Mouse (Mus musculus) liver, postnatal 0 days (tissue): Measurements from ENCODE around the gene AC109138.7. TPM values are rescaled to one million over a fixed set of nuclear protein-coding genes. Genes with fewer than 3 reads are reported as not detected.
A peak's percentile ranks its signal among the peaks of the same experiment; 100 is the strongest.

Experiments used
- ATAC-seq: fragments of 200-750 bp; cut with Nextera tagmentation; 2 replicates; pipeline ENCODE4 v1.8.0; 2017; ENCODE audit warnings: mild to moderate bottlenecking, moderate library complexity
- DNase-seq: peaks from one replicate; pipeline ENCODE4 v3.0.0-alpha.2; 2016
- H3K27ac ChIP-seq: fragments of 300-500 bp; sonication (generic); 2 replicates; pipeline ENCODE4 v1.5.1; 2014; ENCODE audit warnings: antibody characterized with exemption, moderate library complexity, mild to moderate bottlenecking, low read depth
- H3K27me3 ChIP-seq: fragments of 300-500 bp; sonication (generic); 2 replicates; pipeline ENCODE4 v1.6.1; 2014; ENCODE audit warnings: low read length, control low read depth, mixed read lengths; ENCODE audit not compliant: insufficient read depth
- H3K36me3 ChIP-seq: fragments of 300-500 bp; sonication (generic); replicated peaks from 2 replicates; pipeline ENCODE4 v1.6.1; 2014; ENCODE audit warnings: mild to moderate bottlenecking, control low read depth, low read length, moderate library complexity, mixed read lengths; ENCODE audit not compliant: insufficient read depth
- H3K4me1 ChIP-seq: fragments of 300-500 bp; sonication (generic); 2 replicates; pipeline ENCODE4 v1.6.1; 2014; ENCODE audit warnings: antibody characterized with exemption, mild to moderate bottlenecking, control low read depth; ENCODE audit not compliant: insufficient read depth
- H3K4me2 ChIP-seq: fragments of 300-500 bp; sonication (generic); 2 replicates; pipeline ENCODE4 v1.6.1; 2014; ENCODE audit warnings: low read depth, mild to moderate bottlenecking, low read length, moderate library complexity, mixed read lengths
- H3K4me3 ChIP-seq: fragments of 300-500 bp; sonication (generic); 2 replicates; pipeline ENCODE4 v1.5.1; 2014; ENCODE audit warnings: low read depth, low read length
- H3K9ac ChIP-seq: fragments of 300-500 bp; sonication (generic); replicated peaks from 2 replicates; pipeline ENCODE4 v1.6.1; 2014; ENCODE audit warnings: mild to moderate bottlenecking, moderate library complexity
- H3K9me3 ChIP-seq: fragments of 300-500 bp; sonication (generic); 2 replicates; pipeline ENCODE4 v1.6.1; 2016; ENCODE audit warnings: mild to moderate bottlenecking, control low read depth, low read length, mixed read lengths
- CTCF ChIP-seq: sonication (generic); IDR thresholded peaks from 2 replicates; pipeline ENCODE4 v1.5.1; 2016; ENCODE audit warnings: antibody characterized with exemption, low read depth
- EP300 ChIP-seq: IDR thresholded peaks from 2 replicates; pipeline ENCODE4 v1.6.1; 2016; ENCODE audit warnings: antibody characterized with exemption, low read depth, mild to moderate bottlenecking
- WGBS: fragments of 180-500 bp; shearing (Covaris S2); extraction: QIAGEN DNeasy Blood & Tissue Kit; methylation state at CpG from one replicate; pipeline ENCODE4 v1.1.7; 2014; ENCODE audit not compliant: insufficient replicate concordance; 5-methylcytosine and 5-hydroxymethylcytosine counted together
- polyA plus RNA-seq: library from polyadenylated mRNA; unstranded; fragments of >200 nt; fragmentation: Nextera tagmentation; extraction: Ambion mirVana; gene quantifications from 2 replicates; pipeline ENCODE4 v1.2.1, GENCODE M21; 2015

Gene AC109138.7
- polyA plus RNA-seq, 1 experiment from 2014 or later: not detected

DNA sequence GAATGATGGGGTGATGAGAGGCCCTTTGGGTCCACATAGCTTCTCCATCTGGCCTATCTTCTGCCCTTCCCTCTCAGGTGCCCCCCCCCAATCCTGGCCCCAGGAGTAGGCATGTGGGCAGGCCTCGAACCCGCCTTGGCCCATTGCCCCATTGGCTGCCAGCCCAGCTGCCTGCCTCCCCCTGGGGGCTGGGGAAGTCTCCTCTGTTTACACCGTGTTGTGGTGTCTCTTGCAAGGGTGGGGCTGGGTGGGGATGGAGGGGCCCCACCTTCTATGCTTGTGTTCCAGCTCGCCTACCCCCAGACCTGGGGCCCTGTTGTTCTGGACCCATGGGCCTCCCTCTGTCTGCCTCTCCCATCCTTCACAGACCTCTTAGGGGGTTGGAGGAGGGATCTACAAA, 6.3 kb downstream of the AC109138.7 start:
- H3K27ac ChIP-seq: peak overlapping the region; percentile 80; the same call in 1 of the 2 replicates
- H3K4me3 ChIP-seq: no peak overlapping the region
- peaks cover 20% of the 10 kb centered on the region for H3K27me3 ChIP-seq
- DNase-seq (no peak), ATAC-seq (no peak)
- H3K4me1 ChIP-seq: peaks cover 49% of the 10 kb centered on the region
- H3K36me3 ChIP-seq: no peaks in the 10 kb centered on the region; the same call in 1 of the 2 replicates
- no peak overlapping the region for H3K9ac ChIP-seq
- WGBS: 53% methylated on average over 4 of the region's 4 CpGs
- TF ChIP-seq EP300: no peak
- no peak for TF ChIP-seq CTCF
- no peaks in the 10 kb centered on the region for H3K9me3 ChIP-seq
- H3K4me2 ChIP-seq: peak overlapping the region; percentile 20; the same call in 1 of the 2 replicates

DNA sequence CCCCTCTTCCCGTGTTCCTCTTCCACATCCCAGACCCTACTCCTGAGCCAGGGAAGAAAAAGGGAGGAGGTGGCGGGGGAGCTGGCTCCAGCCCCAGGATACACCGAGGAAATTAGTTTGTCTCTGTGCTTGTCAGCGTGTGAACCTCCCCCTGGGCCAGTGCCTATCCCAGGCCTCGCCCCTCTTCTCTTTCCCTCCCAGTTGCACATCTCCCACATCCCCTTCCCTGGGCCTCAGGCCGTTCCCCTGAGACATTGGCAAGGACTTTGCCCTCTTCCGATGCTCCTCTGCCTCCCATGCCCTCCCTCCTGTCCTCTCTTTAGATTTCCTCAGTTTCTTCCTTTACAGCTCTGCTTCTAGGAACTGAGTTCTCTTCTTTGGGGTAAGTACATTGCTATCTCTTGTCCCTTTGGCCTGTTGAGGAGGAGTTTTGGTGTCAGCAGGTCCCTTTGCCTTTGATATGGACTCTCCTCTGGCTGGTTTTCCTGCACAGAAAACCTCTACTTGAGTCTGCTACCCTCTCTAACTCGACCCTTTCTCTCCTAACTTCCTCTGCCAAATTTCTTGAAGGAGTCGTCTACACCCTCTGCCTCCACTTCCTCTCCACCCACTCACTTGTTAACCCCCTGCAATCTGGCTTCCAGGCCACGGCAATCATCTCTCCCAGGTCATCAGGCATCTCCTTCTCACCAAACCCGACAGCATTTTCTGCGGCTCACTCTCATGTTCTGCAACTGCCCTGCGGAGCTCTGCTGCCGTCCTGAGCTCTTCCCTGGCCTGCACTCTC, 7.0 kb downstream of the AC109138.7 start:
- TF ChIP-seq EP300: no peak
- TF ChIP-seq CTCF: no peak
- Histone ChIP-seq H3K27me3 (peaks cover 13% of the 10 kb centered on the region), H3K9ac (no peak overlapping the region; the same call in 1 of the 2 replicates), H3K4me3 (no peak overlapping the region), H3K27ac (peak overlapping the region; percentile 80), H3K4me2 (peak overlapping the region; percentile 20), H3K9me3 (no peaks in the 10 kb centered on the region), H3K4me1 (peaks cover 45% of the 10 kb centered on the region), H3K36me3 (no peaks in the 10 kb centered on the region; the same call in 1 of the 2 replicates)
- 30% methylated on average over 14 of the region's 14 CpGs for WGBS
- ATAC-seq: no peak
- DNase-seq: no peak

- DNase-seq (no peak), ATAC-seq (peak; percentile 56)
- no peak overlapping the region for H3K4me3 ChIP-seq
- H3K4me1 ChIP-seq: peaks cover 35% of the 10 kb centered on the region
- H3K4me2 ChIP-seq: no peak overlapping the region
- TF ChIP-seq CTCF (no peak), EP300 (no peak)
- no peaks in the 10 kb centered on the region for H3K9me3 ChIP-seq
- no peak overlapping the region for H3K9ac ChIP-seq
- H3K27me3 ChIP-seq: peaks cover 3% of the 10 kb centered on the region; the same call in 1 of the 2 replicates
- H3K27ac ChIP-seq: peak overlapping the region; percentile 80
- H3K36me3 ChIP-seq: no peaks in the 10 kb centered on the region; the same call in 1 of the 2 replicates
- WGBS: 42% methylated on average over 11 of the region's 11 CpGs
Measured at GRCm38 (mm10) chr19:4222165-4222564, 8.0 kb downstream of the AC109138.7 start.

GRCm38 (mm10) chr19:4226779-4227178, 12.6 kb downstream of the AC109138.7 start:
- no peaks in the 10 kb centered on the region for H3K27me3 ChIP-seq
- no peaks in the 10 kb centered on the region for H3K9me3 ChIP-seq
- no peak overlapping the region for H3K27ac ChIP-seq
- DNase-seq (no peak), ATAC-seq (no peak)
- no peak overlapping the region for H3K9ac ChIP-seq
- WGBS: 58% methylated on average over 7 of the region's 7 CpGs
- no peak for TF ChIP-seq CTCF
- no peak for TF ChIP-seq EP300
- no peaks in the 10 kb centered on the region; the same call in 1 of the 2 replicates for H3K36me3 ChIP-seq
- no peak overlapping the region for H3K4me3 ChIP-seq
- no peak overlapping the region for H3K4me2 ChIP-seq
- peaks cover 31% of the 10 kb centered on the region for H3K4me1 ChIP-seq

DNA sequence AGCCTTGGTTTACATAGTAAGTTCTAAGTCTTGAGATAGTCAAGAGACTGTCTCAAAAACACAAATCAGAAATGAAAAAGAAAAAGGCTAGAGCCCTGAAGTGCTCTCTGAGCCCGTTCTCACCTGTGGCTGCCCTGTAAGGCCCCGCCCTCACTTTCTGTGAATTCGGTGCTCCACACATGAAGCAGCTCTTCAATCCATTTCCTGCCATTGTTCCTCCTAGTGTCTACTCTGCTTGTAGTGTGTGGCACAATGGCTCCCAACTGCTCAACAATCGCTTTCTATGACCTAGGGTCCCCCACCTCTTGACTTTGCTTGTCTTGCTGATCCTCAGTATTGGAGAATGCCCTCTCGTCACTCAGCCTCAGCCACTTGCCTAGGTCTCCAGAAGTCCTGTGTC, 13.3 kb downstream of the AC109138.7 start:
- no peaks in the 10 kb centered on the region; the same call in 1 of the 2 replicates for H3K36me3 ChIP-seq
- 49% methylated on average over 5 of the region's 5 CpGs for WGBS
- H3K4me2 ChIP-seq: no peak overlapping the region
- peaks cover 29% of the 10 kb centered on the region for H3K4me1 ChIP-seq
- no peaks in the 10 kb centered on the region for H3K9me3 ChIP-seq
- H3K9ac ChIP-seq: no peak overlapping the region
- no peaks in the 10 kb centered on the region for H3K27me3 ChIP-seq
- ATAC-seq (no peak), DNase-seq (no peak)
- TF ChIP-seq CTCF (no peak), EP300 (no peak)
- H3K27ac ChIP-seq: no peak overlapping the region
- no peak overlapping the region for H3K4me3 ChIP-seq

DNA sequence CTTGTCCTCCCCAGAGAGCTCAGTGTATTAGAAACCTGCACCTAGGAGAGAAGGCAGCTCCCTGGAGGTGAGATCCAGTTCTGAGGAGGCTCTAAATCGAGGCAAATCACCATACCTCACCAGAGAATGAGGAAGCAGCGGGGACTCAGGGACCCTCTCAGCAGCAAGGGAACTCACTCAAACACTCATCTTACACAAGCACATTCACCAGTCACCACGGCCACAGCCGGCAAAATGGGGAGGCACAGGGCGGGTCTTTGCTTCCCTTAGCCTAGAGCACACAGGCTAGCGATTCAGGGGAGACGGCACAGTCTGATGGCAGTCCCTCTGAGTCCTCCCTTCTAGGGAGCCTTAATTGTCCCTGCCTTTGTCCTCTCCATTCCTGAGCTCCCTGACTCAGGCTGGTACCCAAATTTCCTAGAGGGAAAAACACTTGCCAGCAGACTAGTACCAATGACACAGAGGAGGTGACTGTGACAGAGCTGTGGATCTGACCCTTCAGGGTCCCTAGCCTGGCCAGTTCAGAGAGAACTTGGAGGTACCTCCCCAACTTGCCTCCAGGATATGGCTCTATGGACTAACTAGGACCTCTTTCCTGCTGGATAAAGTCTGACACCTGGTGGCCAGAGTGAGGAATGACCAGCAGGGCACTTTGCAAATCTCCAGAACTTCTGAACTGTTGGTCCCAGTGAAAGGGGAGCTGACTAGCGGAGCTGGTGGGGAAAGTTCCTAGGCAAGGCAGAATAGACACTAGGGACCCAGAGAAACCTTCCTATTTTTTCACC, 13.9 kb downstream of the AC109138.7 start:
- Histone ChIP-seq H3K27me3 (no peaks in the 10 kb centered on the region), H3K4me2 (no peak overlapping the region), H3K9ac (no peak overlapping the region), H3K27ac (no peak overlapping the region), H3K4me3 (no peak overlapping the region), H3K36me3 (no peaks in the 10 kb centered on the region), H3K9me3 (no peaks in the 10 kb centered on the region), H3K4me1 (peaks cover 33% of the 10 kb centered on the region)
- no peak for TF ChIP-seq EP300
- peak; percentile 99 for TF ChIP-seq CTCF
- WGBS: 8% methylated on average over 8 of the region's 8 CpGs
- ATAC-seq (peak; percentile 10; the same call in 1 of the 2 replicates), DNase-seq (peak; percentile 75)
